Mouse (Mus musculus) megakaryocyte, adult 5-6 weeks (primary cell): ENCODE data around the gene Lrrc51. TPM values are rescaled to one million over a fixed set of nuclear protein-coding genes. Genes with fewer than 3 reads are reported as not detected.
"Not testable (repeated sequence)": the region's sequence is repeated elsewhere in the genome, so short reads cannot be mapped to it uniquely, and the experiment has no call there.

Source experiments
- ATAC-seq: 2 replicates; pipeline ENCODE4 v1.8.0; 2016; ENCODE audit warnings: mild to moderate bottlenecking, inconsistent platforms; ENCODE audit not compliant: poor library complexity, severe bottlenecking
- total RNA-seq, 2 experiments: library from RNA; stranded (forward) in 1 of 2; stranded (reverse) in 1 of 2; fragments of 153-499, 151-499 nt in 1 of 2; fragments of 221-1000, 200-1000 nt in 1 of 2; gene quantifications; 2 replicates each; pipeline versions ENCODE4 v1.2.3 to v1.2.4; 2015 to 2017

Gene Lrrc51
- total RNA-seq, 2 experiments from 2014 or later, result 0.70 to 1.1 TPM

DNA sequence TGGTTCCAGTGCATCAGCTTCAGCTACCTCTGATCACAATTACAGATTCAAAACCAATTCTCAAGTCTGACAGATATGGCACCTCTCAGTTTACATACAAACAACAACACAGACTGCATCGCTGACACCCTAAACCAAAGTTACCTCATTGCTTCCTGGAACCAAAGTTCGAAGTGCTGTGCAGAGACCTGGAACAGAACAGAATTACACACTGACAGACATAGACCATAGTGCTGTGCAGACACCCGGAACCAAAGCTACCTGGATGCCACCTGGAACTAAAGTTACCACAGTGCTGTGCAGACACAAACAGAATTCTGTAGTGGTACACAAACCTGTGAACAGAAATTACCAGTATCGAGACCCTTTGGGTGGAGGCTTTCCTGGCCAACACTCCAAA, 6.1 kb upstream of the Lrrc51 start:
- ATAC-seq, result no peak

DNA sequence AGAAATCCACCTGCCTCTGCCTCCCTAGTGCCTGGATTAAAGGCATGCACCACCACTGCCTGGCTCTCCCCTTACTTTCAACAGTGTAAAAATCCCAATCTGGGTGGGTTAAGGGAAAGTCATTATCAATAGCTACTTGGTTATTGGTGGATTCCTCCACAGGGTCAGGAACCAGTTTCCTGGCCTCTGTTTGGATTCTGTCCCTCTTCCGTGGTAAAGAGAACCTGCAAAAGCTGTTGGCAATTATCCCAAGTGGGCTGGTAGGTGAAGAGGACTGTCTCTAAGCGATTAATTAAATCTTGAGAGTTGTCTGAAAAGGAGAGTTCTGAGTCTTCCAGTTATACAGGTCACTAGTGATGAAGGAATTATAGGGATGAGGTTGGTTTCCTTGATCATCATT, 4.7 kb upstream of the Lrrc51 start:
- ATAC-seq, result no peak

- ATAC-seq, result no peak
These were observed 3.9 kb upstream of the Lrrc51 start for GRCm38 (mm10) chr7:101937569-101937968.

GRCm38 (mm10) chr7:101936996-101937395, 3.3 kb upstream of the Lrrc51 start:
- ATAC-seq, result no peak

GRCm38 (mm10) chr7:101935957-101936356, 2.3 kb upstream of the Lrrc51 start:
- no peak for ATAC-seq

DNA sequence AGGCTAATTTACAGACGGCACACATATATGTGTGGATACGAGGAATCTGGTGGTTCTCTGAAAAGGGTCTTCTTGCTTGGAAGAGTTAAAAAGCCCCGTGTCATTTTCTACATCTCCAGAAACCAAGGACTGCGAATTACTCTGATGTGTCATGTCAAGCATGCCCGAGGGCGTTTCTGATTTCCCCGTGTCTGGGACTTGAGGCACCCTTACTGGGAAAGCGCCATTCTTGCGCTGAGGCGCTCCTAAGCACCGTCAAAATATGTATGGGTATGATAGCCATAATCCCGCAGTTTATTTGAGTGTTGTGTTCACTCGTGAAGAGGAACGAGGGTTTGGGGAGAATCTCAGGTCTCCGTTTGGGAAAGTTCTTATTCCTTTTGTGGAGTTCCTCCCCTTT, 395 bp downstream of the Lrrc51 start:
- peak; percentile 14 for ATAC-seq

DNA sequence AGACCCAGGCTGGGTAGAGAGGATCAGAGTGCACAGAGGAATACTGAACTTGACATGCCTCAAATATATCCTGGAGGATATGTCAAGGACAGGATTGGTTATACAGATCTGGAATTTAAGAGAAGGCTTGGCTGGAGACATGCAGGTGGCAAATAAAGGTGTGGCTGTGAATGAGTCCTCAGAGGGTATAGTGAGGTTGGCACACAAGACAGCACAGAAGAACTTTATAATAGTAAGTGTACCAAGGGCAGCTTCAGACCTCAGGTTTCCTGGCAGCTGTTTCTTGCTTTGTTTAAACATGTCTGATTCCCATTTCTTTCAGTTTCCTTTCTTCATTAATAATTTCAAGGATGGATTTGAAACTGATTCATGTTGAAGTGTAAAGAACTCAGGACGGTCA, 1.1 kb downstream of the Lrrc51 start:
- ATAC-seq, result no peak

GRCm38 (mm10) chr7:101928093-101928492, 5.6 kb downstream of the Lrrc51 start:
- no peak for ATAC-seq

DNA sequence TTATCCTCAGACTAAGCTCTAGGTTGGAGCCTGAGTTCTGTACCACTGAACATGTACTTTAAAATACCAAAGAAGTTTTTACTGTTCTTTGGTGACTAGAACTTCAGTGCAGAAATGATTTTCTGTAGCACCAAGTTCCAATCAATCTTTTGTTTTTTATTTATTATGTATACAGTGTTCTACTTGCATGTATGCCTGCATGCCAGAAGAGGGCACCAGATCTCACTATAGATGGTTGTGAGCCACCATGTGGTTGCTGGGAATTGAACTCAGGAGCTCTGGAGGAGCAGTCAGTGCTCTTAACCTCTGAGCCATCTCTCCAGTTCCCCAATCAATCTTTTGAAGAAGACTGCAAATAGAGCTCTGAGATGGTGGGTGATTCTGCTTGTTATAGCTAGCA, 7.8 kb downstream of the Lrrc51 start:
- ATAC-seq, result not testable (repeated sequence)

DNA sequence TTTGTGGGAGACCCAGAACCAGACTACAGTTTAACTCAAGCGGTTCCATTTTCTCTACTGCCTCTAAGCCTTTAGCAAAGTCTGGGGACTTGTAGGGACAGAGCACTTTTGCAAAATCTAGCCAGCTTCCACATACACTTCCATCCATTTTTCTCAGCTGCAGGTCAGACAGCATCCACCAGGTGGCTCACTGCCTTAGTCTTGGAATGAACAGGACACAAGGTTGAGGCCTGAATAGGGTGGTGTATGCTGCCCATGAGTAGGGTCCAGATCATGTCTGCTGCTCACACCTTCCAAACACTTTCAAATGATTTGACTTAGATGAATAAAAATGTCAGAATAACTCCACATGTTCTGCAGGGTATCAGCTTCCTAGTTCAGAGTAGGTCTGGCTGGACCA, 15.6 kb downstream of the Lrrc51 start:
- peak; percentile 88 for ATAC-seq

GRCm38 (mm10) chr7:101911982-101912381, 21.7 kb downstream of the Lrrc51 start:
- no peak for ATAC-seq

- ATAC-seq, result no peak
These were observed 23.6 kb downstream of the Lrrc51 start for GRCm38 (mm10) chr7:101910138-101910537.

- peak; percentile 34 for ATAC-seq
These were observed 25.3 kb downstream of the Lrrc51 start for GRCm38 (mm10) chr7:101908367-101908766.

- 0 out of 2 replicates have a peak, but pooled peaks have one; percentile 2 for ATAC-seq
These were observed 27.0 kb downstream of the Lrrc51 start for GRCm38 (mm10) chr7:101906696-101907095.

DNA sequence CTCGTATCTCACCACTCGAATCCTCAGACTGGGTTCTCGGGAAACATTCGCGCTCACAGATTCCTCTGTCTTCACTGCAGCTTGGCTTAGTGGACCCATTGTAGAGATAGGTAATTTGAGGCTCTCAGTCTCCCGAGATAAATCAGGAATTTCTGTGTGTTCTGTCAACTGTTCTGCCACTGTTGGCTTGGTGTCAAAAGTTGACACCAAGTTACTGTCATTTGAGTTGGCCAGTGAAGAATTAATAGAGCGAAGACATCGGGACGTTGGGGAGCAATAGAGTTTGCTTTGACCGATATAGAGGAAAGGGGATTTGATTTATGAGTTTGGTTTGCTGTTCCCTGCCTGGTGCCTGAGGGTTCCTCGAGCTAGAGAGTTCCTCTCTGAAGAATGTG, 27.4 kb downstream of the Lrrc51 start, which contains the start of gene Tomt:
Gene Tomt (minus strand): TSS at position 73 of the 395 bp plus-strand sequence.
- ATAC-seq, result no peak

GRCm38 (mm10) chr7:101905561-101906286, 28.0 kb downstream of the Lrrc51 start, which contains the start of gene Lamtor1:
Lamtor1 (plus strand) TSS chr7:101905904.
- peak; percentile 88 for ATAC-seq

- no peak for ATAC-seq
These were observed 30.8 kb downstream of the Lrrc51 start for GRCm38 (mm10) chr7:101902846-101903245.

GRCm38 (mm10) chr7:101901969-101902368, 31.7 kb downstream of the Lrrc51 start:
- ATAC-seq, result no peak

- ATAC-seq, result no peak
These were observed 33.2 kb downstream of the Lrrc51 start for GRCm38 (mm10) chr7:101900331-101901097.

GRCm38 (mm10) chr7:101896104-101897066, 37.3 kb downstream of the Lrrc51 start:
- ATAC-seq, result peak; percentile 94

DNA sequence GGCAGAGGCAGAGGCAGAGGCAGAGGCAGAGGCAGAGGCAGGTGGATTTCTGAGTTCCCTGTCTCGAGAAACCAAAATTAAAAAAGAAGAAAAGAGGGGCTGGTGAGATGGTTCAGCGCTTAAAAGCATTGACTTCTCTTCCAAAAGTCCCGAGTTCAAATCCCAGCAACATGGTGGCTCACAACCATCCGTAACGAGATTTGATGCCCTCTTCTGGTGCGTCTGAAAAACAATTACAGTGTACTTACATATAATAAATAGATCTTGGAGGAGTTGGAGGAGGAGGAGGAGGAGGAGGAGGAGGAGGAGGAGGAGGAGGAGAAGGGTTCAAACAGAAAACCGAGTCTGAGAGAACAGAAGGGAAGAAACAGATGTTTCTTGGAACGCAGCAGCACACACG, 38.0 kb downstream of the Lrrc51 start:
- no peak for ATAC-seq
